Mouse (Mus musculus) cerebral cortex, adult 2 months (tissue): ENCODE data around the gene Rgs16.

Source experiments
- WGBS: fragments of 180-500 bp; shearing (Covaris S2); methylation state at CpG from one replicate; pipeline ENCODE4 v1.1.7; 2018; 5-methylcytosine and 5-hydroxymethylcytosine counted together

Gene Rgs16

DNA sequence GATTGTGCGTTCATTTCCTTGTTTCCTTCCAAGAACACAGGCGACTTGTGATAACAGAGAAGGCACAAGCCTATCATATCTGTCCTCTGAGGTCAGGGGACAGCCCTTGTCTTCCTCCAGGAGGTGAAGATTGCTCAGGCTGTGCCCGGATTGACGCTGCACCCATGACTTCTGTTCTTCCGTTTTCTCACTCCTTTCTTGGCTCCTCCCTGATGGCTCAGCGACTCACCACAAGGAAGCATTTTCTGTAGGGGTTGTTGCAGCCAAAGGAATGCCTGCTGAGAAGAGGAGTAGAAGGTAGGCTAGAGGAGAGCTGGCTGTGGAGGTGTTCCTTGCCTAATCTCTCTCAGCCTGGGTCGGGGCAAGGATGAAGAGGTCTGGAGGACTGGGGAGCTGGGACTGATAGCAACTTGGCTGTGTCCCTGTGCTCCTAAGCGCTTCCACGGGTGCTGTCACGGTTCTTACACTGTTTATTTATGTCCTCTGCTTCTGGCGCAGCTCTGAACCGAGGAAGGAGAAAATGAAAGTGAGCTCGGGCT, 11.7 kb downstream of the Rgs16 start:
- 17% methylated on average over 13 of the region's 13 CpGs for WGBS

GRCm38 (mm10) chr1:153752521-153752920, 12.4 kb downstream of the Rgs16 start:
- 56% methylated on average over 6 of the region's 6 CpGs for WGBS

DNA sequence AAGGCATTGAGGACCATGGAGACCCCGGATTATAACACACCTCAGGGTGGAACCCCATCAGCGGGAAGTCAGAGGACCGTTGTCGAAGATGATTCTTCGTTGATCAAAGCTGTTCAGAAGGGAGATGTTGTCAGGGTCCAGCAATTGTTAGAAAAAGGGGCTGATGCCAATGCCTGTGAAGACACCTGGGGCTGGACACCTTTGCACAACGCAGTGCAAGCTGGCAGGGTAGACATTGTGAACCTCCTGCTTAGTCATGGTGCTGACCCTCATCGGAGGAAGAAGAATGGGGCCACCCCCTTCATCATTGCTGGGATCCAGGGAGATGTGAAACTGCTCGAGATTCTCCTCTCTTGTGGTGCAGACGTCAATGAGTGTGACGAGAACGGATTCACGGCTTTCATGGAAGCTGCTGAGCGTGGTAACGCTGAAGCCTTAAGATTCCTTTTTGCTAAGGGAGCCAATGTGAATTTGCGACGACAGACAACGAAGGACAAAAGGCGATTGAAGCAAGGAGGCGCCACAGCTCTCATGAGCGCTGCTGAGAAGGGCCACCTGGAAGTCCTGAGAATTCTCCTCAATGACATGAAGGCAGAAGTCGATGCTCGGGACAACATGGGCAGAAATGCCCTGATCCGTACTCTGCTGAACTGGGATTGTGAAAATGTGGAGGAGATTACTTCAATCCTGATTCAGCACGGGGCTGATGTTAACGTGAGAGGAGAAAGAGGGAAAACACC, 13.7 kb downstream of the Rgs16 start:
- 77% methylated on average over 25 of the region's 25 CpGs for WGBS

GRCm38 (mm10) chr1:153764136-153764535, 24.0 kb downstream of the Rgs16 start:
- 67% methylated on average over 11 of the region's 11 CpGs for WGBS

DNA sequence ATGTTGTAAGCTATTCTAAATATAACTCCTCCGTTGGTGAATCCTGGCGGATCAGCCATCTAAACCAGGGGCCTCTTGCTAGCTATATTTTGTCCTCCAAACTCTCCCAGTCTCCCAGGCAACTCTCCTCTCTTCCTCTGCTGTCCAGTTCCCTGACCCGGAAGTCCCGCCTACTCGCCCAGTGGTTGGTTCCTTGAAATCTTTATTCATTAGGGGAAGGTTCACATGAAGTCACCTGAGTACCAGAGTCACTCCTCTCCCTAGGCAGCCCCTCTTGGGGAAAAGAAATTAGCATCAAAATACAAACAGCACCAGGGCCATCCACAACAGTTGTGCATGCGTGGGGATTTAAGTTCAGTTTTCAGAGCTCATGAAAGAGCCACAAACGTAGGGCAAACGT, 26.1 kb downstream of the Rgs16 start:
- WGBS, result 45% methylated on average over 8 of the region's 8 CpGs

GRCm38 (mm10) chr1:153767281-153767680, 27.1 kb downstream of the Rgs16 start:
- 71% methylated on average over 1 of the region's 1 CpGs for WGBS

DNA sequence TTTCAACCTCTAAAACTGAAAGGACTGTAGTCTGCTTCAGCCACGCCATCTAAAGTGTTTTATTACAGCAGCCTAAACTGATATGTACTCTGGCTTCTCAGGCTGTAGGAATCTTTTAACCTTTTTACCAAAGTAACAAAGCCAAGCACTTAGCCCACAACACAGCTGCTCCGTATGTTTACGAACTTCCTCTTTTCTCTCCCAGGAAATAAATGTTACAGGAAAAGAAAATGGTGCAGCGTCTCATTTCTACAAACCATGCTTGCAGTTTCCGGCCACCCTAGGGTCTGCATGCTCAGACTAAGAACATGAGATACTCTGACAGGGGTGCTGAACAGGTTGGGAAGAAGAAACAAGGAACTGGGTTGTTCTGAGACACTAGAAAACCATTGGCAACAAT, 28.3 kb downstream of the Rgs16 start:
- 65% methylated on average over 5 of the region's 5 CpGs for WGBS

GRCm38 (mm10) chr1:153769571-153769970, 29.4 kb downstream of the Rgs16 start:
- 68% methylated on average over 6 of the region's 6 CpGs for WGBS

GRCm38 (mm10) chr1:153769998-153770775, 30.0 kb downstream of the Rgs16 start:
- 89% methylated on average over 10 of the region's 10 CpGs for WGBS

GRCm38 (mm10) chr1:153770776-153771167, 30.6 kb downstream of the Rgs16 start:
- WGBS, result 100% methylated on average over 1 of the region's 1 CpGs

- 78% methylated on average over 6 of the region's 6 CpGs for WGBS
Observed at GRCm38 (mm10) chr1:153775174-153775573, 35.0 kb downstream of the Rgs16 start.

- 66% methylated on average over 7 of the region's 7 CpGs for WGBS
Observed at GRCm38 (mm10) chr1:153776257-153776656, 36.1 kb downstream of the Rgs16 start.

DNA sequence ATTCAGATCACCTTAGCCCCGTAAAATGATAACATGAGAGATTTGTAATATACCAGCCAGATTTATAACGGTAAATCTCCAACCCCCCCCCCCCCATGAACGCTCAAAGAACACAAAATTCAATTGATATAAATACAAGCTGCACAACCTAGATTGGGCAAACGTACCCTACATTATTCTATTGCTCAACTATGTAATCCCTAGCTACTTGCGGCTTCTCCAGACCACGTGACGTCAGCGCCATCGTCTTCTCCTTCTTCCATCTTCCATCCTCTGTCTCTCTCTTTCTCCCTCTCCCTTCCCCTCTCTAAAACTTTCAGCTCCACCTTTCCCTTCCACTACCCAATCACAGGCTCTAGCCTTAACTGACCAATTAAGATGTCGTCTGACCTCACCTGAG, 38.1 kb downstream of the Rgs16 start:
- WGBS, result 93% methylated on average over 10 of the region's 10 CpGs

GRCm38 (mm10) chr1:153783339-153783738, 43.2 kb downstream of the Rgs16 start:
- WGBS, result 79% methylated on average over 1 of the region's 1 CpGs

GRCm38 (mm10) chr1:153785608-153786007, 45.5 kb downstream of the Rgs16 start:
- 79% methylated on average over 4 of the region's 4 CpGs for WGBS

DNA sequence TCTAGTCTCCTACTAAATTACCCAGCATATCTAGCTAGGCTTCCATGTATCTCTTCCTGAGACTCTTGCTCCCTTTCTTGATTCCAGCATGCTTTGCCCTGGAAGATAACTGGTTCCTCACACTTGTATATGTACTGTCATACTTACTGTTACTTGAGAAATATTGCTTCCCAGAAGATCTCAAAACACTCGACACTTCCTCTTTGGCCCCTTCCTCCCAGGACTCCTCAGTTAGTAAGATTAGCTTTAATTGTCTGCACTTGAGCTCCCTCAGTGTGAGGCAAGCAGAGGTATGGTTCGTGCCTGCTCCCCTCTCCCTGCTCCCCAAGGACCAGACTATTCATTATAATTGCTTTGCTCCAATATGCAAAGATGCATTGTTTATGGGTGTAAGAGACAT, 50.6 kb downstream of the Rgs16 start:
- 81% methylated on average over 2 of the region's 2 CpGs for WGBS

DNA sequence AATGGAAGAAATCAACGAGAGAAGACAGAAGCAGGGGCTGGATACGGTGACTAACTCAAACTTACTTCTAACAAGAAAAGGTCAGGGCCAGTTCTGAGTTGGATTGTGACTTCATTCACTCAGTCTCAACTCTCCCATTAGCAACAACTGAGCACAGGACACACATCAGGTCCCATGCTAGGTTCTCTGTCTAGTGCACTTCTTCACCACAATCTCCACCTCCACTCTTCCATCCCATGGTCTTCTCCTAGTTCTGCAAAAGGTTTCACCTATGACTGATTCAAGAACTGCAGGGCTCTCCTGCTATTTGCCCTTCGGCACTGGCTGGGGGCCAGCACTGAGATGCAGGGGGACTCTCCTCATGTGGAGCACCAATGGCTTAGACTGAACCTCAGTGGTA, 54.1 kb downstream of the Rgs16 start:
- WGBS, result 86% methylated on average over 3 of the region's 3 CpGs
